Mouse (Mus musculus): ENCODE data around the gene Bcdin3d. TPM values are rescaled to one million over a fixed set of nuclear protein-coding genes. Genes with fewer than 3 reads are reported as not detected.
A peak's percentile ranks its signal among the peaks of the same experiment; 100 is the strongest.

Gene Bcdin3d
- polyA plus RNA-seq, 1 experiment from 2014 or later: 2.9 TPM

- no peak overlapping the region for H3K27ac ChIP-seq
- H3K36me3 ChIP-seq (ENCODE audit: inconsistent target): no peaks in the 10 kb centered on the region
- WGBS (ENCODE audit: missing documents): 76% methylated on average over 4 of the region's 4 CpGs
- no peak overlapping the region for H3K4me3 ChIP-seq (ENCODE audit: inconsistent target)
- no peaks in the 10 kb centered on the region for H3K79me2 ChIP-seq (ENCODE audit: inconsistent target)
Observed at GRCm38 (mm10) chr15:99498781-99499180, 24.3 kb upstream of the Bcdin3d start.

- H3K36me3 ChIP-seq (ENCODE audit: inconsistent target): no peaks in the 10 kb centered on the region
- H3K79me2 ChIP-seq (ENCODE audit: inconsistent target): no peaks in the 10 kb centered on the region
- 77% methylated on average over 4 of the region's 4 CpGs for WGBS (ENCODE audit: missing documents)
- H3K4me3 ChIP-seq (ENCODE audit: inconsistent target): no peak overlapping the region
- no peak overlapping the region for H3K27ac ChIP-seq
Observed at GRCm38 (mm10) chr15:99498356-99498755, 23.8 kb upstream of the Bcdin3d start.

GRCm38 (mm10) chr15:99497527-99498242 is 23.2 kb upstream of the Bcdin3d start:
- no peak overlapping the region for H3K27ac ChIP-seq
- no peaks in the 10 kb centered on the region for H3K36me3 ChIP-seq (ENCODE audit: inconsistent target)
- no peak overlapping the region for H3K4me3 ChIP-seq (ENCODE audit: inconsistent target)
- no peaks in the 10 kb centered on the region for H3K79me2 ChIP-seq (ENCODE audit: inconsistent target)
- 32% methylated on average over 12 of the region's 12 CpGs for WGBS (ENCODE audit: missing documents)

GRCm38 (mm10) chr15:99497061-99497460 is 22.5 kb upstream of the Bcdin3d start:
- no peaks in the 10 kb centered on the region for H3K79me2 ChIP-seq (ENCODE audit: inconsistent target)
- no peak overlapping the region for H3K4me3 ChIP-seq (ENCODE audit: inconsistent target)
- 24% methylated on average over 4 of the region's 4 CpGs for WGBS (ENCODE audit: missing documents)

GRCm38 (mm10) chr15:99484745-99485144 is 10.2 kb upstream of the Bcdin3d start:
- H3K36me3 ChIP-seq (ENCODE audit: inconsistent target): no peaks in the 10 kb centered on the region
- H3K4me3 ChIP-seq (ENCODE audit: inconsistent target): no peak overlapping the region
- H3K79me2 ChIP-seq (ENCODE audit: inconsistent target): no peaks in the 10 kb centered on the region
- H3K27ac ChIP-seq: no peak overlapping the region
- WGBS (ENCODE audit: missing documents): 40% methylated on average over 6 of the region's 6 CpGs

More at GRCm38 (mm10) chr15:99497061-99497460, 22.5 kb upstream of the Bcdin3d start:
- H3K27ac ChIP-seq: no peak overlapping the region
- no peaks in the 10 kb centered on the region for H3K36me3 ChIP-seq (ENCODE audit: inconsistent target)

GRCm38 (mm10) chr15:99475814-99476213 is 1.3 kb upstream of the Bcdin3d start:
- WGBS (ENCODE audit: missing documents): 88% methylated on average over 1 of the region's 1 CpGs
- Histone ChIP-seq H3K36me3 (ENCODE audit: inconsistent target) (no peaks in the 10 kb centered on the region), H3K4me3 (ENCODE audit: inconsistent target) (no peak overlapping the region), H3K79me2 (ENCODE audit: inconsistent target) (no peaks in the 10 kb centered on the region), H3K27ac (no peak overlapping the region)

- Histone ChIP-seq H3K4me3 (ENCODE audit: inconsistent target) (peak overlapping the region; percentile 71), H3K79me2 (ENCODE audit: inconsistent target) (no peaks in the 10 kb centered on the region), H3K27ac (peak overlapping the region; percentile 45), H3K36me3 (ENCODE audit: inconsistent target) (no peaks in the 10 kb centered on the region)
- 1% methylated on average over 38 of the region's 38 CpGs for WGBS (ENCODE audit: missing documents)
Observed at GRCm38 (mm10) chr15:99473801-99474575, 542 bp downstream of the Bcdin3d start.

- WGBS (ENCODE audit: missing documents): 75% methylated on average over 7 of the region's 7 CpGs
- Histone ChIP-seq H3K4me3 (ENCODE audit: inconsistent target) (no peak overlapping the region), H3K36me3 (ENCODE audit: inconsistent target) (no peaks in the 10 kb centered on the region), H3K79me2 (ENCODE audit: inconsistent target) (no peaks in the 10 kb centered on the region), H3K27ac (no peak overlapping the region)
Observed at GRCm38 (mm10) chr15:99472972-99473371, 1.6 kb downstream of the Bcdin3d start.

- no peaks in the 10 kb centered on the region for H3K79me2 ChIP-seq (ENCODE audit: inconsistent target)
- H3K27ac ChIP-seq: no peak overlapping the region
- no peaks in the 10 kb centered on the region for H3K36me3 ChIP-seq (ENCODE audit: inconsistent target)
- no peak overlapping the region for H3K4me3 ChIP-seq (ENCODE audit: inconsistent target)
- WGBS (ENCODE audit: missing documents): 81% methylated on average over 14 of the region's 14 CpGs
Observed at GRCm38 (mm10) chr15:99471677-99472063, 2.9 kb downstream of the Bcdin3d start.

GRCm38 (mm10) chr15:99470971-99471676 is 3.4 kb downstream of the Bcdin3d start:
- Histone ChIP-seq H3K36me3 (ENCODE audit: inconsistent target) (no peaks in the 10 kb centered on the region), H3K4me3 (ENCODE audit: inconsistent target) (no peak overlapping the region), H3K27ac (no peak overlapping the region), H3K79me2 (ENCODE audit: inconsistent target) (no peaks in the 10 kb centered on the region)
- 61% methylated on average over 17 of the region's 17 CpGs for WGBS (ENCODE audit: missing documents)

- H3K27ac ChIP-seq: no peak overlapping the region
- no peaks in the 10 kb centered on the region for H3K36me3 ChIP-seq (ENCODE audit: inconsistent target)
- no peak overlapping the region for H3K4me3 ChIP-seq (ENCODE audit: inconsistent target)
- H3K79me2 ChIP-seq (ENCODE audit: inconsistent target): no peaks in the 10 kb centered on the region
- WGBS (ENCODE audit: missing documents): 92% methylated on average over 25 of the region's 31 CpGs
Observed at GRCm38 (mm10) chr15:99470224-99470761, 4.2 kb downstream of the Bcdin3d start.

- Histone ChIP-seq H3K4me3 (ENCODE audit: inconsistent target) (no peak overlapping the region), H3K36me3 (ENCODE audit: inconsistent target) (no peaks in the 10 kb centered on the region), H3K79me2 (ENCODE audit: inconsistent target) (no peaks in the 10 kb centered on the region), H3K27ac (no peak overlapping the region)
- WGBS (ENCODE audit: missing documents): 95% methylated on average over 4 of the region's 4 CpGs
Observed at GRCm38 (mm10) chr15:99469736-99470135, 4.8 kb downstream of the Bcdin3d start.

GRCm38 (mm10) chr15:99469067-99469466 is 5.5 kb downstream of the Bcdin3d start:
- H3K4me3 ChIP-seq (ENCODE audit: inconsistent target): no peak overlapping the region
- no peak overlapping the region for H3K27ac ChIP-seq
- 39% methylated on average over 3 of the region's 3 CpGs for WGBS (ENCODE audit: missing documents)
- no peaks in the 10 kb centered on the region for H3K36me3 ChIP-seq (ENCODE audit: inconsistent target)
- H3K79me2 ChIP-seq (ENCODE audit: inconsistent target): no peaks in the 10 kb centered on the region

GRCm38 (mm10) chr15:99463194-99463593 is 11.3 kb downstream of the Bcdin3d start:
- H3K27ac ChIP-seq: no peak overlapping the region
- H3K4me3 ChIP-seq (ENCODE audit: inconsistent target): no peak overlapping the region
- 83% methylated on average over 13 of the region's 13 CpGs for WGBS (ENCODE audit: missing documents)
- no peaks in the 10 kb centered on the region for H3K36me3 ChIP-seq (ENCODE audit: inconsistent target)
- H3K79me2 ChIP-seq (ENCODE audit: inconsistent target): no peaks in the 10 kb centered on the region
